Mouse (Mus musculus) embryo, embryonic 10 days (tissue): ENCODE results near the gene Dusp6.

Experiments used
- DNase-seq: peaks from one replicate; pipeline ENCODE4 v3.0.0-alpha.2; 2015; ENCODE audit warnings: low spot score

Dusp6 gene

GRCm38 (mm10) chr10:99274640-99275039 lies 11.6 kb downstream of the Dusp6 start:
- no peak for DNase-seq

DNA sequence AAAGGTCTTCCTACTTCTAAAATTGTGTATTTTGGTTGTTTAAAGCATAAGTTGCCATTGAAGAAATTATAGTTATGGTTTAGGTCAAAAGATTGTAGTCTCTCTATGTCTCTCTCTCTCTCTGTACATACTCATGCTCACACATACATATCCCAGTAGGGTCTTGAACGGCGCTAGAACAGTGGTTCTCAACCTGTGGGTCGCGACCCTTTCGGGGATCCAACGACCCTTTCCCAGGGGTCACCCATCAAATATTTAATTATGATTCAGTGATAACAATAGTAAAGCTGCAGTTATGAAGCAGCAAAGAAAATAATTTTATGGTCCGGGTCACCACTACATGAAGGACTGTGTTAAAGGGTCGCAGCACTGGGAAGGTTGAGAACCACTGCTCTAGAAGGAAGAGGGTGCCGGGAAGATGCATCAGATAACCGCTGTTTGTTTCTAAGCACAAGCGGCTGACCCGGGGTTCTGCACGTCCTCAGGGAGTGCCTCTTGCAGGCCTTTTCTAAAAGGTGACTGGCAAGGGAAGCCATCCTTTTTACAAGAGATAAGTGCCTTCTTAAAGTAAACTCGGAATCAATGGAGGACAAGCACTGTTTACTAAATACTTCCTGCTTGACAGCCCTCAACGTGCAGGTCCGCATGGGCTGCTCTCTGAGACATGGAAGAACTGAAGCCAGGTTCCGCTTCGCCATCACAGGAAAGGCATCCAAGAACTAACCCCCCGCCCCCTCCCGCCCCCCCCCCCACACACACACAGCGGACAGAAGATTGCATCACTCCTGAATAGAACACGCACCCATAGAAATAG lies 16.2 kb downstream of the Dusp6 start:
- DNase-seq, result no peak

GRCm38 (mm10) chr10:99283981-99284385 lies 21.0 kb downstream of the Dusp6 start:
- DNase-seq, result peak; percentile 7

DNA sequence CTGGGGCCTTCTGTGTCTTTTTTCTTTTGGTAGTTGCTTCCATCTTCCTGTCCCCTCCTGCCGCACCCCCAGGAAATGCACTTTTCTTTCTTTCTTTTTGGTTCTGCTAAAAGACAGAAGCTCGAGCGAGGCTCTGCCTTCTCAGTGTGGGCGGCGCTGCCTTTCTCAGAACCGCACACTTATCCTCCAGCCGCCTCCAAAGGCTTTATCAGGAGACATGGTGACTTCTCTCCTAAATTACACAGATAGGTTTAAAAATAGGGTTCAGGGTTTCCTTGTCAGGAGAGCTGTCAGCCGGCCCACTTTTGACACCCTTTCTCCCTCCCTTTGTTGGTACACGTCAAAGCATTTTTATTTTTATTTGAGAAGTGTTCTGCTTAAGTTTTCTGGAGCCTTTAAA lies 21.9 kb downstream of the Dusp6 start:
- DNase-seq, result no peak

- DNase-seq, result peak; percentile 84
These were observed 22.7 kb downstream of the Dusp6 start for GRCm38 (mm10) chr10:99285759-99286158.

GRCm38 (mm10) chr10:99286213-99286612 lies 23.2 kb downstream of the Dusp6 start:
- DNase-seq, result peak; percentile 57

DNA sequence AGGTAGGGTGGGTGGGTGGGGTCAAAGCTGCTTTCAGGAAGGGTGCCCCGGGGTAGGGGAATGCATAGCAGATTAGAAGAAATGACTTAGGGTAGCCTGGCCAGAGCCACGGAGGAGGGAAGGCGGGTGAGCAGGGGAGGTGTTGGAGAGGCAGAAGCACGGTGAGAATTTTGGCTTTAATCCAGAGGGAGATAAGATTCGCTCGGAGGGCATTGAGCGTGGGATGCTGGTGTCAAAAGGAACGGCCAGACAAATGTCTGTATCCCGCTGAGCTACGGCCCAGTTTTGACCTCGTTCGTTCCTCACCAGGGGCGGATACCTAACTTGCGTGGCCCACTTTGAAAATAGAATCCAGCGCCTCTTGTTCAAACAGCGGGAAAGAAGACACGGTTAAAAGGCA lies 23.8 kb downstream of the Dusp6 start:
- DNase-seq, result peak; percentile 70

DNA sequence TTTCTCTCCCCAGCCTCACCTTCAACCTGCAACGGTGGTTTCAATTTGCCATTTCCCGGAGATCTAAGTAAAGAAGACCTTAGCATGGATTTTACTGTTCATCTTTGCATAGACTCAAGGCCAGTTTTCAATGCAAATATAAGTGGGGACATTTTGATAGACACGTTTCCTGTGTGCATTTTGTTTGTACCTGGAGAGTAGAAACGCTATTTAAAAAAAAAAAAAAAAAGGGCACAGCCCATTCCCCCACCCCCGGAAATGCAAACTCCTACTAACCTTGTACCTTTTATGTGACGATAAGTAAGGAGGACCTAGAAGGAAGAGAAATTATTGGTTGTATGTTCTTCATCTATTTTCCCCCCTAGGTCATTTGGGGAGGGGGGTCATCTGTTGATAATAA lies 24.2 kb downstream of the Dusp6 start:
- peak; percentile 1 for DNase-seq

DNA sequence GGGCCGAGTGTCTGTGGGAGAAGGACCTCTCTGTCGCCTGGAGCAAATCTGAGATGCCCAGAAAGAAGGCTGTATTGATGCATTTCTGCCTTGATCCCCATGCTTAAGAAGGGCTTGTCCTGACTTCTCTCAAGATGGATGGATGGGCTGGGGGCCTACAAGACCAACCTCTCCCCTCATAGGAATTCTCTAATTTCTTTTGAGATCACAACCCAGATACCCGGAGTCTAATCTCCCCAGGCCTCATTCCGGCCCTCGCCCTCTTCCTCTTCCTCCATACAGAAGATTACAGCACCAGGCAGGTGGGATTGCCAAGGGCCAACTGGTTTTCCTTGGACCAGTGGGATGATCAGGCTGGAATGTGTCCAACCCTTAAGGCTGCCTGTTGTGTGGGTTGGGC lies 26.1 kb downstream of the Dusp6 start:
- DNase-seq, result no peak

DNA sequence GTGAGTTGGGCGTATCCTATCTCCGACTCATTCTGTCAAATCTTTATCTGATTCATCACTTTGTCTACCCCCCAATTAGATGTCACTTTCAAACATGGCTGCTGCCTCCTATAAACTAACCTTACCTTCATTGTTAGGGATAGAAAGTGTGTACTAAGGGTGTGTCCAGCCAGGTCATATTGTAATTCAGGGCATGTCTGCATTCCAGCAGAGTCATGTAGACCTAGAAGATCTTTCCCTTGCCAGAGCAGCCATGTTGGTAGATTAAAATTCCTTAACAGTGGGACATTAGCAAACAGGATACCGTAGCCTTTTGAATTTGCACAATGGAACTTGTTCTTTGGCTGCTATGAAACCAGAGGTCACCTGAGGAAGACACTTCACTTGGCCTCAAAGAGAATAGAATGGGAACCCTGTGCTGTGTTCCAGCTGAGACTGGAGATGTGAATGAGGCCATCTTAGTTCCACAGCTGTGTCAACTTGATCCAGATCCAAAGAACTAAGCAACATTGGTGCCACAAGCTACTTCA lies 30.1 kb downstream of the Dusp6 start:
- no peak for DNase-seq

- no peak for DNase-seq
These were observed 34.7 kb downstream of the Dusp6 start for GRCm38 (mm10) chr10:99297721-99298120.

GRCm38 (mm10) chr10:99298328-99299295 lies 35.6 kb downstream of the Dusp6 start:
- peak; percentile 70 for DNase-seq

GRCm38 (mm10) chr10:99299303-99299702 lies 36.3 kb downstream of the Dusp6 start:
- DNase-seq, result peak; percentile 49

DNA sequence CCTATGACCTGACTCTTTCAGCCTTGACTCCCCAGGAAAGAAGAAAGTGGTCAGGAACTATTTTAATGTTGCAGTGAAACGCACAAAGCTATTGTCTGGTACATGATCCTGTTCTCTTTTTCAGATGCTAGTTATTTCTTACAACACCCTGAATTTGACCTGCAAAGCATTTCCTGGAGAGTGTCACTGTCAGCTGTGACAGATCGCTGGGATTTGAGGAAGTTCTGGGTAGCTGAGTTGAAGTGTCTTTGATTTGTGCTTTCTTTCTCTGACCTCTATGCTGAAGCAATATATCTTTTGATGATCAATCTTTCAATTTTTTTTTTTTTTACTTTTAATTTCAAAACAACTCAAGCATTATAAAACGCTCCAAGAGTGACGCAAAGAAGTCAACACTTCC lies 39.0 kb downstream of the Dusp6 start:
- DNase-seq, result peak; percentile 58

DNA sequence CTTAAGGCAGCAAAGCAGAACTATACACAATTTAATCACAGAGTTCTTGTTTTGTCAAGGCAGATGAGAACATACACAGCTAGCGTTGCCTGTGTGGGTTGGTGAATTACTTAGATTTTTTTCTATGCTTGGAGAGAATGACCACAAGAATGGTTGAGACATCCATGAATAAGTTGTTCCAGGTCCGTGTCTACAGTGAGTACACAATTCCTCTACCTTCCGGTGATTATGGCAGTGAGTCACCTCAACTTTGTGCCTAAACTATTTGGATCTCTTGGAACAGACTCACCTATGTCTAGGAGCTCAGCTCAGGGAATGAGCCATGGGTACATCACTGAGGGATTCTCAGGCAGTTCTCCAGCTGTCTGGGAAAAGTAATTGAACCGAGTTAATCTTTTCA lies 45.8 kb downstream of the Dusp6 start:
- no peak for DNase-seq

- DNase-seq, result no peak
These were observed 46.6 kb downstream of the Dusp6 start for GRCm38 (mm10) chr10:99309617-99310016.

DNA sequence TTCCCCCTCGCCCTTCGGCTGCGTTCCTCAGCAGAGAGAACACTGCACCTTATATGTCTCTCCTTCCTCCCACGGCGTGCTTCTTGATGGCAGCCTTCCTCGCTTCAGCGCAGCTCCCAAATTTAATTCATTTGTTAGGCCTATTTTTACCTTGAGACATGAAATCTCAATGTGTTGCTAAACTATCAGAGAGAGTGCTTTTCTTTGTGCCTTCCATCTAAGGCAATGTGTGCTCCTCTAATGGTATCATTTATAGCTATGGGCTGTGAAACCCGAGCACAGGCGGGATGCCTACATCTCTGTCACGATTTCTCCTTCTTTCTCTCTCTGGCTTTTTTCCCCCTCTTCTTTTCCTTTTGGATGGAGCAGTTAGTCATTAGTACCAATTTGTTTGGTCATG lies 47.2 kb downstream of the Dusp6 start:
- no peak for DNase-seq

DNA sequence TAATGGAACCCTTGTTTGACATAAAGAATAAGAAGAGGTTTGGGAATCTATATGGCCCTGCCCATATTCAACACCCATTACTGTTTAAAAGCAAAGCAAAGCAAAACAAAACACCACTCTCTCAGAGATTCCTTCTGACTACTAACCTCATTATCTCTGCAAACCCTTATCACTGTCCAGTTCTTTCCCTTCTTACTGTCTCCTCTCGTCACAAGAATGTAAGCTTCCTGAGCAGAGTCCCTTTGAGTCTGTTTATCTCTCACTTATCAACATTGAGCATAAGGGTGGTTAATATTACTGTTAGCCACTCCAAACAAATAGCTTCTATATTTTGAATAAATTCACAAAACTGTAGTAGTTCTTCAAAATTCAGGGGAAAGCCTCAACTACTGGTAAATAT lies 48.9 kb downstream of the Dusp6 start:
- DNase-seq, result no peak

DNA sequence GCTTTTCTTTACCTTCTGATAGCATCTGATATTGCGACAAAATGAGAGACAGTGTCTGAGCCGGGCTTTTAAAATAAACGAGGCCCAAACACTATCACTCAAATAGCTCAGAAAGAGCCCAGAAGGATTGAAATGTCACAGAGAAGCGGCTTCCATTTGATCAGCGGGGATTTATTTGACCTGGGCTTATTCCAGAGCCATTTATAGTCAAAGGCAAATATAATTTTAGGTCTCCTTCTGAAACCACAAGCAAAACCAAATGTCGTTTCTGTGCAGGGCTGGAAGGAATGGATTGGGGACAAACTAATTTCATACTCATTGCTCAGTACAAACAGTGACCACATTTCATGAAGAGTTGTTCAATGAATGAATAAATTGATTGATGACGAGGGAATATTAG lies 51.3 kb downstream of the Dusp6 start:
- DNase-seq, result no peak

GRCm38 (mm10) chr10:99317057-99317456 lies 54.0 kb downstream of the Dusp6 start:
- DNase-seq, result no peak
